Mouse (Mus musculus) B cell, adult 2 months (primary cell): Measurements from ENCODE around the gene Gucd1.
"Not testable (repeated sequence)": the region's sequence is repeated elsewhere in the genome, so short reads cannot be mapped to it uniquely, and the experiment has no call there.

ENCODE experiments used
- DNase-seq, 2 experiments: peaks; one replicate each; pipeline ENCODE4 v3.0.0; 2022

The Gucd1 gene

DNA sequence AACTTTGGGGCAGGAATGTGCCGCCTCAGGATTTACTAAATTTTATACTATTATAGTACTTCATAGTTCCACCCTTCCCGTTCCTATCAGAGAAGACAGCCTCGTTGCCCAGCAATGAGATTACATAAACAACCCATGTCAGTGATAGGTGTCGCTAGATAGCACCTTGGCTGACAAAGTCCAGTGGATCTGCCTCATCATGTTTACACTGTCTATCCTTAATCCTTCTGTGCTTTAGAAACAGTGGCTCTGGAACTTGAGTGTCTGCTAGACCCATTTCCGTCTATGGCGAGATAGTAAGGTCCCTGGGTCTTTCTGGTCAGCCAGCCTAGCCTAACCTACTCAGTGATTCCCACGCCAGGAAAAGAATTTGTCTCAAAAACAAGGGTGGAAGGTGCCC lies 17.4 kb downstream of the Gucd1 start:
- no peak for DNase-seq

DNA sequence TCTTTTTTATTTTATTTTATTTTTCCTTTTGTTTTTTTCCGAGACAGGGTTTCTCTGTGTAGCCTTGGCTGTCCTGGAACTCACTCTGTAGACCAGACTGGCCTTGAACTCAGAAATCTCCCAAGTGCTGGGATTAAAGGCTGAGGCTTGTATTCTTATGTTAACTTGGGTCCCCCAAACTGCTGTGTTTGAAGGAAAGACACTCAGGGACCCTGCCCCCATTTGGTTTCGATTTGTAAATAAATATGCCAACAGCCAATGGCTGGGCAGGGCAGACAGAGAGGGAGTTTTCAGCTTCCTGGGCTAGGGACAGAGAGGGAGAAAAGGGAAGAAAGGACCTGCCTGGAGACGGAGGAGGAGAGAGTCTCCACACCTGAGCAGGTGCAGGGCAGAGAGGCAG lies 18.0 kb downstream of the Gucd1 start:
- DNase-seq = no peak

DNA sequence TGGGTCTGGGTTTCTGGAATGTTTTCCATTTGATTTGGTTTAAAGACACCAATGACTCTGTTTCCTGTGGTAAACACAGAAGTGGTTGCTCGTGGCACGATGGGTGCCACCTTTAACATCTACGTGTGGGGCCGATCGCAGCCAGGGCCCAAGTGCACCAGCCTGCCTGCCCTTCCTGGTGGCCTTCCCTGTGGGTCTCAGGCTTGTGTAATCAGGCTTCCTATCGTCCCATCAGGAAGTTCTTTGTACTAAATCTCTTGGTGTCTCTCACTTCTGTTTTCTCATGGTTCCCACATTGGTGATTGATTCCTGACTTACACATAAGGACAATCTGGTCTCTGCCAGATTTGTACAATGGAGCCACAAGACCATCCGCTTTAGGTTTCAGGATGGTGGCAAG lies 18.6 kb downstream of the Gucd1 start:
- DNase-seq = not testable (repeated sequence)

DNA sequence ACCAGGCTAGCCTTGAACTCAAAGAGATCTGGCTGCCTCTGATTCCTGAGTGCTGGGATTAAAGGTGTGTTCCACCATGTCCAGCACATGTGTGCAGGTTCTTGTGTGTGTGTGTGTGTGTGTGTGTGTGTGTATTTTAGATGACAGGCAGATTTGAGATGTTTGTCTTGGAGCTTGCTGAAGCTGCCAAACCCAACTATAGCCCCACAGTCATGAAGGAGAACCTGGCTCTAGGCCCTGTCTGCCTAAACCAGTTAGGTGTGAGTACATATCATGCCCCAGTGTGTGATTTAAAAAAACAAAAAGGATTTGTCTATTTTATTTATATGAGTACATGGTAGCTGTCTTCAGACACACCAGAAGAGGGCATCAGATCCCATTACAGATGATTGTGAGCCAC lies 21.9 kb downstream of the Gucd1 start:
- DNase-seq = no peak

DNA sequence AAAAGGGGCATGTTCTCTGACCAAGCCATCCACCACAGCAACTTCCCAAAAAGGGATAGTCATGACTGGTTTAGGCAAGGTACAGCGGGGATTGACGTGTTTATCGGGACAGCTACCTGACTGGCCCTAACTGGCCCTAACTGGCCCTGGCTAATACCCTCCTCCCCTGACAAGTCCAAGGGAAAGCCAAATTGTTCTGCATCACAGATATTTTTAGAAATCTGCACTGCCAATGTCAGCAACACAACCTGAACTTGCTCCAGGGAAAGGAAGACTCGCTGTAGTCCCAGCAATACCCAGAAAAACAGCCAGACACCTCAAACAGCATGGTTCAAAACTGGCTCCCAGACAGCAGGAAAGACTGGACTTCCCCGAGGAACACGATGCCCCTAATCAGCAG lies 22.5 kb downstream of the Gucd1 start:
- no peak for DNase-seq

DNA sequence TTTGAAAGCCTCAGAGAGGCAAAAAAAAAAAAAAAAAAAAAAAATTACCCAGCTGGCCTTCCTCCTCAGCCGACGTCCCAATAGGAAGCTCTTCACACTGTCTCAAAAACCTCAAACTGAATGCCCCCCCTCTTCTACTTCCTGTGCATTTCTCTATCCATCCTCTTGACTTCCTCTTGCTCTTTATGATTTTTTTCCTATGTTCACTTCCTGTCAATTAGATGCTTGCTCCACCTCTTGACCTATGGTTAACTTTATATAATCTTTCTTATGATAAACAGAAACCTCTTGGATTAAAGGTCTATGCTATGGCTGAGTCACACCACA lies 25.9 kb downstream of the Gucd1 start:
- DNase-seq = no peak

DNA sequence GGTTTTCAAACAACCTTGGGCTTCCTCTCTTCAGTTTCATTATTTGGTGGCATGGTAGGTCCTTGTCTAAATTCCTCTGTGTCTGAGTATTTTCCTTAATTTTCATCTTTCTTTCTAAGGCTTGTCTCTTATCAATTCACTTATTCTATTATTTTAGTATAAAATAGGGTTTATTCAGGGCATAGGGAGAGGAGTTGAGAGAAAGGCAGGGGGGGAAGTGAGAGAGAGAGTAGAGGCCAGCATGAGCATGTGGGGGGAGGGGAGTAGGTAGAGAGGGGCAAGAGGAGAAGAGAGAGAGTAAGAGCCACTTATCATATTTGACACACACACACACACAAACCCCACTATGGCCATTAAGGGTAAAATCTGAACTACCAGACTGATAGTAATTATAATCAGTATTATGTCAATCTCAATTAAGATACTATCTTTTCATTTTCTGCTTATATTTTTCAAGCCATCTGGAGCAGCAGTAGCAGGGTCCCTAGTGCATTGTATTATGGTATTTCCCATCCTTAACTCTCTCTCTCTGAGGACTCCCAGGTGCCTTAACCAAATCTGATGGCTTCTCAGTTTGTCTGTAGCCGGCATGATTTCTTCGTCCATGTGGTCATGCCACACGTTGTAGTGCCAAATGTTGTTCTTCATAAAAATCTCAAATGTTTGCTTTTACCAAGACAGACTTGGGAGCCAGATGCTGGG lies 26.4 kb downstream of the Gucd1 start:
- no peak for DNase-seq

DNA sequence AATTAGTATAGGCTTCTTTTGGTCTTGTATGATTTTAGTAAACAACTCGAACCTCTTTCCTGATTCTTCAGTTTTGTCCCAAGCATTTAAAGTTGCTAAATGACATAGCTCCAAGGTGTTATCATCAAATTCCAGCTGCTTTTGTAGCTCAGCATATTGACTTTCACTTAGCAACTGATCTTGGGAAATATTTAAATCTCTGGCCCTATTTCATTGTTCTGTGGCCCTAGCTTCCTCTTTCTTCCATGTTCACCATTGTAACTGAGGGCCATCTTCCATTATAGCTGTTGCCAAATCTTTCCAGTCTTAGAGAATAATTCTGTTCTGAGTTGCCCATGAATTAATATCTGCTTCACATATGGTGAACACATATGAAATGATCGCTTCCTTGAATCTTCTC lies 27.0 kb downstream of the Gucd1 start:
- DNase-seq = no peak

DNA sequence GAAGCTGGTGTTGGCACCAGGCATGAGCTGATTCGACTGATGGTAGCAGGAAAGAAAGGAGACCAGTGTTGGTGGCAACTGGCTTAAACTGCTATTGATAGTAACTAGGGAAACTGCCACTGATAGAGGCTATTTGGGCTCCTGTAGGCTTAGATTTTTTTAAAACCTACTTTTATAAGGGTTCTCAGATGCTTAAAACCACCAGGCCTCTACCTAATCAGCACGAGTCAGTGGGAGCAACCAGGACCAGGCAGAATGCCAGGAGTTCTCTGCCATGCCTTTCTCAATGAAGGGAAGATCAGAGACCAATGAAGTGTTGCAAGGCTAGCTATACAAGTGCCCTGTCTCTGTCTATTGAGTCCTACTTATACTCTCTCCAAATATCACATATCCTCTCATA lies 28.2 kb downstream of the Gucd1 start:
- no peak for DNase-seq

DNA sequence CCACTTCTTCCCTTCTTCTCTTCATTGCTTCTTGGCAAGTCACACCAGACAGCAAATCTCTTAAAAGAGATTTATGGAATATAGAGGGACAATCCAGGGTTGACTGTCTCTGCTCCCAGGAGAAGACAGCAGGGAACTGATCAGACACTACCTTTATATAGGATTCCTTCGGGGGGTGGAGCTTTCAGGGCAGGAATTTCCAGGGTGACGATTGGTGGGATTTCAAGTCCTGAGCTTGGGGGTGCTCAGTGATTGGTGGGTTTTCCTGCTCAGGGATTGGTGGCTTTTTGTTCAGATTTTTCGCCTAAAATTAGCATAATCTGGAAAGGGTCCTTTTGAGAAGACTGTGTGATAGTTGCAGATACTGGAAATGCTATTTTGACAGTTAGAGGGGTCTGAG lies 30.6 kb downstream of the Gucd1 start:
- DNase-seq = no peak

DNA sequence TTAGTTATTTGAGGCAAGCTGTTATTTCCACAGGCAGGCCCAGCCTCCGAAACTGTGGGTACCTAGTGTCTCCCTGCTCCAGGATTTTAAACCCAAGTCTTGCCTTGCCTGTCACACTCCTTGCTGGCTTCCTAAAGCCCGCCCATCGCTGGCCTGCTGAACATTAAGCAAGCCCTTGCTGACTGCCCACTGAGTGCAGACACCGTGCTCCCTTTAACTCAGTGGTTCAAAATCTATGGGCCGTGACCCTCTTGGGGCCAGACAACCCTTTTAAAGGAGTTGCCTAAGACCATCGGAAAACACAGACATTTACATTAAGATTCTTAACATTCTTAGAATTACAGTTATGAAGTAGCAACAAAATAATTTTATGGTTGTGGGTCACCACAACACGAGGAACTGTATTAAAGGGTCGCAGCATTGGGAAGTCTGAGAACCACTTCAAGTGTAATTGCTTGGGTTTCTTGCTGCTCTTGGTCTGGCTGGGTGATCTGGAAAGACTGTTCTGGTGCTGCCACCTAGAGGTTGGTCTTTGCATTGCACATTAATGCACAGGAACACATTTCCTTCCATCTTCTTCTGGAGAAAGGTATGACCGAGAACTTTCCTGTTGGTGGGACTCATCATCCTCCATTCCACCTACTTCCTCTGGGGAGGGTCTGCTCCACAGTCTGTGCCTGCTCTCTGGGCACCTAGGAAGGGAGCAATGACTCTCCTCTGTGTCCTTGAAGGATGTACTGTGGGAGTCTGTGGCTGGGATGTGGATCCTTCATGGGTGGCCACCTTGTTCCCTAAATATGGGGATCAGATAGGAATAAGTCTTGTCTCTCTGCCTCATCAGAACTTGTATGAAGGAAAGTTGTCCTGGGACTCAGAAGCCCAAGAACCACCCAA lies 31.4 kb downstream of the Gucd1 start:
- DNase-seq = peak; percentile 85

DNA sequence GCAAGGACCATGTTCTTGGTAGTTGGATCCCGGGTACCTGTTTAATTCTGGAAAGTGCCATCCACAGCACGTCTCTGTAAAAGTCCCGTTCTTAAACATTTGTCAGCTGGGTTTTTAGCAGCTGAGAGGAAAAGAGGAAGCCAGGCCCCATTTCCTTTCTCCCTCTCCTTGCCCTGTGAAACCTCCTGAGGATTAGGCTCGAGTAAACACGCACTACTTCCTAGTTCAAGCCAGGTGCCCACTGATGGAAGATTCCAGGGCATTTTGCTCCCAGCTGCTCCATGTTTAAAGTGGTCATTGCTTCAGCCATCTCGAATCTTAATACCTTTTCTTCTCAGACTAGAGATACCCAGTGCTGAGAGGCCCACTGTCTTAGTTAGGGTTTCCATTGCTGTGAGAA lies 33.0 kb downstream of the Gucd1 start:
- DNase-seq = no peak

DNA sequence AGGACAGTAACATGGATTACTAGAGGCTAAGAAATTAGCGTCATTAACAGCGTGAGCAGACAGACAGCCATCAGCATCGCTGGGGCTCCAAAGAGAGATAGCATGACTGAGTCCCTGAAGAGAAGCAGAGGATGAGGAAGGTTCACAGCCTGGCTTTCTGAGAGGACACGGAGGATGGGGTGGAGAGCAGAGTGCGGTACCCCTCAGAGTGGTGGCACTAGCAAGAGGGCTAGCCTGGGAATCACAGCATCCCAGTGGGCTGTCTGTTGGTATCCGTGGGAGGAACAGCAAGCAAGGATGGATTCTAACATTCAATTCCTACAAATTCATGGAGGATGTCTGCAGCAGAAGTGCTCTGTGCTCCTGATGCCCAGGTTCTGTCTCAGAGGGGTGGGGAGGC lies 33.7 kb downstream of the Gucd1 start:
- no peak for DNase-seq

DNA sequence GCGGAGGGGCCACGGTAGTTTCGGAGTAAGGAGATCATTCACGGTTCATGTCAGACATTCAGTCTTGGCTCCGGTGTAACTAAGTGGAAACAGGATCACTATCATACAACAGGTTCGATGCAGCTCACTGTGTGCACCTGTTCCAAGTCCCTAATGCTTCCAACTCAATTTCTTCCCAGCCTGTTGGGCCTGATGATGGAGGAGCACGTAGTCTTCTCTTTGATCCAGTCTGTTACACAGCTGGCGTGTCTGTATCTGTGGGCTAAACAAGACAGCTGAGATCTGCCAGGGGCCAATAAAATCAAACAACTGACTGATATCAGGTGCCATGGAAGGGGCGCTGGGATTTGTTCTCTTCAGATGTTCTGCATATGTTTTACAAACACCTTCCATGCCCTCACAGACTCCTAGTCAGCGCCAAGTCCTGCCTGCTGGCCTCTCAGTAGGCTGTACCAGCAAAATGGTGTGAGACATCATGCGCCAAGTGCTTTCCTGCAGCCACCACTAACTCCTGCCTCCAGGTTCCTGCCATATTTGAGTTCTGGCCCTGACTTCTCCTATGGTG lies 34.8 kb downstream of the Gucd1 start:
- DNase-seq = no peak

DNA sequence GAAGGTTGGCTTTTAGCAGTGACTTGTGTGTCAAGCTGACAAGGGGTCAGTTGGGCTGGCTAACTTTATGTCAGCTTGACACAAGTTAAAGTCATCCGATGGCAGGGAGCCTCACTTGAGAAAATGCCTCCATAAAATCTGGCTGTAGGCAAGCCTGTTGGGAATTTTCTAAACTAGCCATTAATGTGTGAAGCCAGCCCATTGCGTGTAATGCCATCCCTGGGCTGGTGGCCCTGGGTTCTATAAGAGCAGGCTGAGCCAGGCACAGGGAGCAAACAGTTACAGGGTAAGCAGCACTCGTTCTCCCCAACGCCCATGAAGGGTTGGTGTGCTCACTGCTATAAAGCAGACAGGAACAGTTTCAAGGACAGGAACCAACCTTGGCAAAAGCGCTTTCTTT lies 35.5 kb downstream of the Gucd1 start:
- no peak for DNase-seq

DNA sequence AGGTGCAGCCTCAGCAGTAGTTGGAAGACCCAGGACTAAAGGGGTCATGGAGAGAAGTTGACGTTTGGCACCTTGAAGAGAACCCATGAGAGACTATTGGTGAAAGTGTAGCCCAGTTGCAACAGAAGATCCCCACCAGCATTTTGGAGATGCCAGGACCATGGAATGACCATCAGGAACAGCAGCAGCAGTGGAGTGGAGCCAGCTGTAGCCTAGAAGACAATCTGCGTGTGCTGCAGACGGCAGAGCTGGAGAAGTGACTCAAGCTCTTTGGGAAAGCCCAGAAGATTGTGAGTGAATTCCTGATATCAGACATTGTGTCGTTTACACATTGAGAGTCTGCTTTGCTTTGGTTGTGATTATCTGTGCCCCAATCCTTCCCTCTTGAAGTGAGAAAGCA lies 36.1 kb downstream of the Gucd1 start:
- no peak for DNase-seq

DNA sequence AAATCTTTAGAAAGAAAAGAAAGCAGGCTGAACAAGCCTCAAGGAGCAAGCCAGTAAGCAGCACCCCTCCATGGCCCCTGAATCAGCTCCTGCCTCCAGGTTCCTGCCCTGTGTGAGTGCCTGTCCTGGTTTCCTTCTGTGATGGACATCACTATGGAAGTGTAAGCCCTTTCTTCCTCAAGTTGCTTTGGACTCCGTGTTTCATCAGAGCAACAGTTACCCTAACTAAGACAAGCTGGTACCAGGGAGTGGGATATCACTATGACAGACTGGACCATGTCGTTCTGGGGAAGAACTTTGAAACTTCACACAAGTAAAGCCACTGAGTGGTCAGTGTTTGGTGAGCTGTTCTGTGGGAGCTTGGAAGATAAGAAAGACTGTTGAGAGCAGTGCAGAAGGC lies 37.8 kb downstream of the Gucd1 start:
- no peak for DNase-seq

DNA sequence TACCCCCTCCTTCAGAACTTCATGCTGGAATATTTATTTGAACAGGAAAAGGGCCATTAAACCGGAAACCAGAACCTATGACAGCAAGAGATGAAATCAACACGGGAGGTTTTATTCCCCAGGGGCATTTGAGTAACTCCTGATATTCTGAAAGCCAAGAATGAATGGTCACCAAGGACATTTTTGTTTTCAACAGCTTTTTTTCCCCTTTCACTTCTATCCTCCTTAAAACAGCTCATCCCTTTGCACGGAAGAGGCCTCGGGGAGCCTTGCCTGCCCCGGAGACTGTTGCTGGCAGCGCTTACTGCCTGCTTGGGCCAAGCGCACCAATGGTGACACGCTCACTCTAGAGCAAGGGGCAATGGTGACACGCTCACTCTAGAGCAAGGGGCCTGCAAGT lies 40.7 kb downstream of the Gucd1 start:
- DNase-seq = no peak

DNA sequence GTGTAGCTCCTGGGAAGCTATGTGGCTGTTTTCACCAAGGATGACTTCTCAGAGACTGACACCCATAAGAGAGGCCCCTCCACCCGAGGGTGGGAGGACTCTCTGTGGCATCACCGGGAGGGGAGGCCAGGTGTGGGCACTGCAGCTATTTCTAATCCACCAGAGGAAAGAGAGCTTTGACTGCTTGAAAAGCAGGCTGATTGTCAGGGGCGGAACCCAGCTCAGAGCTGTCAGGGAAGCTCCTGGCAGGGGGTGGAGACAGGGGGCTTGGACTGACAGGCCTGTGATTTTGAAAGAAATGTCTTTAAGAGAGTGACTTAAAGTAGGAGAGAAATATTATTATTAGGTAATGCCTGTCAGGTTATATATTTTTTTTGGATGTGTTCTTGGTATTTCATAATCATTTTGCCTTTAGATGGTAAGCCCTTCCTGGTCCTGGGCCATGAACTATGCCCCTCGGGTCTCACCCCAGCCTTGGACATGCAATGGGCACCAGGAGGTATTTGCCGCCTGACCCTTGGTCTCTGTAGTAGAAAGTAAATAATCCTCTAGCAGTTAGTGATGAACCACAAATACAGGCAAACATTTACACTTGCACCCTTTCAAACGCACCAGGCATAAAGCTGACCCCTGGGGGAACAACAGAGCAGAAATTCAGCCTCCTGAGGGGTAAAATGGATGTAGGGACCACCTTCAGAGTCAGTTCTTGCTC lies 42.5 kb downstream of the Gucd1 start:
- not testable (repeated sequence) for DNase-seq

DNA sequence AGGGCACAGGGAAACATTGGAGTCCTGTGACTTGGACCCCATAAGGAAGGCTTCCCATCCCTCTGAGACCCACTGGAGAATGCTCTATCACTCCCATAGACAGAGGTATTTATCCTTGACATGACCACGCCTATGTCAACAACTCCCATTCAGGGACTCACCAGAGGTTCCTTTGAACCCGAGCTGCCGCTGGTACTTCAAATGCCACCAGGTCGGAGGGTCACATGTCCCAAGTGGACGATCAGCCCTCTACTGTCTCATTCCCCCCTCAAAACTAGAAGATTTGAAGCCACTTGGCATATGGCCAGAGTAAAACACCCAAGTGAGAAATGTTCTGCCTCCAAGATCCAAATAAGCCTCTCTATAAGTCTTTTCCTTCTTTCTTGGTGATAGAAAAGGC lies 43.2 kb downstream of the Gucd1 start:
- no peak for DNase-seq

DNA sequence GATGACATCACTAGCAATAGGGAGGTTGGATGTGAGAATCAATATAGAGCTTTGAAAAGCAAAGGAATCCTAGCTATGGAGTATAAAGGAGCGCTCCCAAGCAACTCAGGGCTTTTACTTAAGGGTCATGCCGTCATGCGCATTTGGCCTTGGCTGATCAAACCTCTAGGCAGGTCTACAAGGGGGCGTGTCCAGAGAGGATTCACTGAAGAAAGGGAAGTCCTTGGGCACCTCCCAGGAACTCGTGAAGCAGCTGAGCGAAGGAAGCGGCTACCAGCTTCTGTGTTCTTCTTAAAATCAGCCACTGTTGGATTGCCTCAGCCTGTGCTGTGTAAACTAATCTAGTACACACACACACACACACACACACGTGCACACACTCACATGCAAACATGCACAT lies 44.4 kb downstream of the Gucd1 start:
- DNase-seq = peak; percentile 62 to 69

DNA sequence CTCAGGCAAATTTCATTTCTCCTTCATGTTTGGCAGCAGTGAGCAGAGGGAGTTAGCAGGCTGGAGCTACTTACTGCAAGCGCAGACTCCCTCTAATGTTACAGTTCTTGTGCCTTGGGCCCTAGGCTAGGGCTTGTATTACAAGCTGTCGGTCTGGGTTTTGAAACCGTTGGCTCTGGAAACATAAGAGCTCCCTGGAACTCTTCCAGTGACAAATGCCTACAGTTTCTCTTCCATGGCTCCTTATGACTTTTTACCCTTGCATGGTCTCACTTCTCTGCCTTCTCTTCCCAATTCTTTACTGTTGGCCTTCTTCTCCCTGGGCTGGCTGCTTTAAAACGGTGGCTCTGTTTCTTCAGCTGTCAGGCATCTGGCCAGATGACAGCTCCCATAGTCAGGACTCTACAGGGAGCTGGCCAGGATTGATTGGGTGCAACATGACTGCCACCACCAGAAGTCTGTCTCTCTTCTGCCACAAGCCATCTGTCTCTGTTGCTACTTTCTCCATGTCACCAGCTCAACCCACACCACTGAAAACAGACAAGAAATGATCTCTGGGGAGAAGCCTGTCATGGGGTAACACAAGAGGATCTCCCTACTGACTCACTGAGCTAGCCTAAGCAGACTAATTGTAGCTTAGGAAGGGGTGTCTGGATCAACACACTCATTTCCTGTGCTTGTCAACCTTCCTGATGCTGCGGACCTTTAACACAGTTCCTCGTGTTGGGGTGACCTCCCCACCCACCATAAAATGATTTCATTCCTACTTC lies 51.8 kb downstream of the Gucd1 start:
- DNase-seq = no peak

DNA sequence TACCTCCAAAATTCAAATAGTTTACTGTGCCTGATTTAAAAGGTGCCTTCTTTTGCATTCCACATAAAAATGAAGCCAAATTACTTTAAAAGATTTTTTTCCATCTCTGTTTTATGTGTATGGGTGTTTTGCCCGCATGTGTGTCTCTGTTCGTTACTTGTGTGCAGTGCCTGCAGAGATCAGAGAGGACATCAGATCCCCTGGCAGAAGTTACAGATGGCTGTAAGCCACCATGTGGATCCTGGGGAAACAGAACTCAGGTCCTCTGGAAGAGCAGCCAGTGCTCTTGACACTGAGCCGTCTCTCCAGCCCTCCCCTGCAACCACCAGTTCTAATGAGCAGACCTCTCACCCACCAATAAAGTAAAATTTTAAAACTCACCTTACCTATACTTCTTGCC lies 55.0 kb downstream of the Gucd1 start:
- no peak for DNase-seq
